Mouse (Mus musculus) spleen, adult 2 months (tissue): Measurements from ENCODE around the gene Dock9.

ENCODE experiments used
- CTCF ChIP-seq: fragments of 200-500 bp; IDR thresholded peaks from 2 replicates; pipeline ENCODE4 v1.5.1; 2011; ENCODE audit warnings: mild to moderate bottlenecking, inconsistent platforms; ENCODE audit not compliant: insufficient read depth, insufficient read length, insufficient replicate concordance; ENCODE audit errors: extremely low read depth
- POLR2A ChIP-seq: fragments of 200-500 bp; IDR thresholded peaks from 2 replicates; pipeline ENCODE4 v1.6.1; 2011; ENCODE audit warnings: low read depth, low read length, inconsistent platforms

GRCm38 (mm10) chr14:121780144-121780913 is 17.3 kb downstream of the Dock9 start:
- no peak for TF ChIP-seq CTCF
- no peak for TF ChIP-seq POLR2A
